Mouse (Mus musculus) CD4-positive helper T cell, adult 2 months (primary cell): ENCODE results near the gene Polr3gl.

Experiments used
- DNase-seq: peaks from one replicate; pipeline ENCODE4 v3.0.0-alpha.2; 2012; ENCODE audit warnings: low read depth, missing footprints, low spot score

Gene Polr3gl

DNA sequence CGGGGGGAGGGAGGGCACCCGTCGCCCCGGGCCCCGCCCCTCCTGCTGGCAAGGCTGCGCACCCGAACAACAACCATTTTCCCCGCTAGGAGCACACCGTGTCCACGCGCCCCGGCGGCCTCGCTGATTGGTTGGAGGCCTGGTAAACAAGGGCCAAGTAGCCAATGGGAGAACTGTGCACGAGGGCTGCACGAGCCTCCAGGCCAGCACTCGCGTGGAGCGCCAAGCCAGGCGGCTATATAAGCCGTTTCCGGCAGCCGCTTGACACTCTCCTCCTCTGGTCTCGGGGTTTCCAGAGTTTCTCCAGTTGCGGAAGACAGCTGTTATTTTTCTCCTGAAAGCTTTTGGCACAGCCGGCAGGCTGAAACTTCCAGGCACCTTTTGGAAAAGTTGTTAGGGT is 36.3 kb downstream of the Polr3gl start, which contains the start of gene Txnip:
Txnip (plus strand) TSS at position 264 of the 400 bp plus-strand sequence.
- DNase-seq: peak; percentile 99

- peak; percentile 80 for DNase-seq
Observed at GRCm38 (mm10) chr3:96556651-96557635, 37.0 kb downstream of the Polr3gl start.

GRCm38 (mm10) chr3:96555999-96556614 is 37.9 kb downstream of the Polr3gl start:
- peak; percentile 42 for DNase-seq

DNA sequence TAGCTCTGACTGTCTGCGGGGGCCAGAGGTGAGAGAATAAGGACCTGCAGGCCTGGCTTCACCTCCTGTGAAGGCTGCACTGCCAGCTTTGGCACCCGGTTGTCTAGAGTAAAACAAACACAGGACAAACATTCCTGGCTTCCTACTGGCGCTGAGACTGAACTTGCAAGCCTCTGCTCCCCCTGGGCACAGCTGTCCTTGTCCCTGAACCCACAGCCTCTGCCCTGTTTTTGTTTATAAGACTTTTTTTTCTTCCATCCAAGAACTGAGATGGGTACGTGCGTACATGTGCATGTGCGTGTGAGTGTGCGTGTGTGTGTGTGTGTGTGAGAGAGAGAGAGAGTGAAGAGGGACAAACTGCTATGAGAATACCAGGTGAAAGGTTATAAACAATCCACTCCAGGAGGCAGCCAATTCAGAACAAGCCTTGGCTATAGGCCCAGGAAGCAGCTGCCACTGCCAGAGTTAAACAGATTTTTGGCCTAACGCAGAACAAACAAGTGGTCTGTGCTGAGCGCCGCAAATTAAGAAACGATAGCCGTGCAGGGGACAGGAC is 38.9 kb downstream of the Polr3gl start:
- DNase-seq: peak; percentile 48

GRCm38 (mm10) chr3:96554251-96554650 is 39.7 kb downstream of the Polr3gl start:
- no peak for DNase-seq

- no peak for DNase-seq
Observed at GRCm38 (mm10) chr3:96553601-96554000, 40.4 kb downstream of the Polr3gl start.

DNA sequence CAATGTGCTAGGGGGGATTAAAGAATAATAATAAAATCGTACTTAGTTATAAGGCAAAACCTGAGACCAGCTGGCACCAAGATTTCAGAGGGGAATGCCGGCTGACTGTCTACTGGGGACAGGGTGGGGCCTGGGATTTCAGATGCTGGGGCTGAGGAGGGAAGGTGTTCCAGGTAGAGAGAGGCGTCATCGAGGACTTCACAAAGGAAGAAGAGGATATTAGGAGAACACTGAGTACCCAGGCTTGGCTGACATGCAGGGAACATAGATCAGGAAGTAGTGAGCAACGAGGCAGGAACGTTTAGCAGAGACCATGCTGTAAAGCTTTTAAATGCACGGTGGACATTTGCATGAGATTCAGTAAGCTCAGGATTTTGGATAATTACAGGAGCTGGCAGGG is 42.1 kb downstream of the Polr3gl start:
- DNase-seq: no peak

DNA sequence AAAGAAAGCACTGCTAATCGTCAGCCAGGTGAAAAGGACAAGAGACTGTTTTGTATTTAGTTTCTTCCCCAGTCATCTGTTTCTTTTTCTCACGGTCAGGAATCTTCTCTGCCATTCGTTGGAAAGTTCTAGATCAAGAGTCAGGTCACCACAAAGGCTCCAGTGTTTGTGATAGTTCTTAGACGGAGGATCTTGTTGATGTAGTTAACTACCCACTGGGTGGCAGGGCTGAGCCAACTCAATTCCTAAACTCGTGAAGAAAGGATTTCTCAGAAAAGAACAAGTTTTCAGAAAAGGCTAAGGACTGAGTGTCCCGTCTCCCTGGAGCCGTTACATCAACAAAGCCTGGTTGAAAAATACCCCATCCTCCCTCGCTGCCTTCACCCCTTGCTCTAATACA is 42.8 kb downstream of the Polr3gl start:
- DNase-seq: peak; percentile 73

DNA sequence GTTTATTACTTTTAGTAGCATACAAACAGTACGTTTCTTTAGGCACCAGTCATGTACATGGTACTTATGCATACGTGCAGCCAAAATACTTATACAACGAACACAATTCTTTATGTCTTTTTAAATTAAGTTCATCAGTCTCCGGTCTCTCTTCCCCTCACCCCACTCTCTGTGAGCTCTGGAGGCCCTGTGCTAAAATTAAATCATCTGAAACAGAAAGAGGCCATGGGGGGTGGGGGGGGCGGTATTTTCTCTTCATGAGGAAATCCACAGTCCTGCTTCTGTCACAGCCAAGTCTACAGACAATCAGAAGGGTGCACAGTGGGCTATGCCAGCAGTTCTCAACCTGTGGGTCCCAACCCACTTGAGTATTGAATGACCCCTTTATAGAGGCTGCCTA is 44.6 kb downstream of the Polr3gl start:
- DNase-seq: no peak

- DNase-seq: no peak
Observed at GRCm38 (mm10) chr3:96548824-96549223, 45.2 kb downstream of the Polr3gl start.

GRCm38 (mm10) chr3:96547389-96547960 is 46.5 kb downstream of the Polr3gl start:
- DNase-seq: peak; percentile 74

GRCm38 (mm10) chr3:96546880-96547279 is 47.1 kb downstream of the Polr3gl start:
- DNase-seq: no peak

- DNase-seq: peak; percentile 29
Observed at GRCm38 (mm10) chr3:96545565-96545964, 48.4 kb downstream of the Polr3gl start.

GRCm38 (mm10) chr3:96543345-96543744 is 50.6 kb downstream of the Polr3gl start:
- DNase-seq: no peak

GRCm38 (mm10) chr3:96542554-96542953 is 51.4 kb downstream of the Polr3gl start:
- DNase-seq: no peak

- DNase-seq: peak; percentile 24
Observed at GRCm38 (mm10) chr3:96541328-96542078, 52.5 kb downstream of the Polr3gl start.

DNA sequence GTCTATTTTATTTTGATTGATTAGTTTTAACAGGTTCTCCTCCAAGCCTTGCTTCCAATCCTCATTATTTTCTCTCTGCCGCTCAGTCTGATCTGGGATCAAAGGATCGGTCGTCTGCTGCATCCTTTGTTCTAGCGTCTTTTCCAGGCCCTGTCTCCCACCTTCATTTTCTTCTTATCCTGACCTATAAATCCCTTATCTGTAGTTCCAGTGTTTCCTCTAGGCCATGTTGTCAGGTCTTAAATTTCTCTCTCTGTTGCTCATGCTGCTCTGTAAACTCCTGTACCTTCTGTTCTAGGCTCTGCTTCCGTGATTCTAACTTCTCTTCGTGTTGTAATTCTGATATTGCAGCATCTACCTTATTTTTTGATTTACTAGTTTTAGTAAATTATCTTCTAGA is 53.2 kb downstream of the Polr3gl start:
- DNase-seq: no peak

DNA sequence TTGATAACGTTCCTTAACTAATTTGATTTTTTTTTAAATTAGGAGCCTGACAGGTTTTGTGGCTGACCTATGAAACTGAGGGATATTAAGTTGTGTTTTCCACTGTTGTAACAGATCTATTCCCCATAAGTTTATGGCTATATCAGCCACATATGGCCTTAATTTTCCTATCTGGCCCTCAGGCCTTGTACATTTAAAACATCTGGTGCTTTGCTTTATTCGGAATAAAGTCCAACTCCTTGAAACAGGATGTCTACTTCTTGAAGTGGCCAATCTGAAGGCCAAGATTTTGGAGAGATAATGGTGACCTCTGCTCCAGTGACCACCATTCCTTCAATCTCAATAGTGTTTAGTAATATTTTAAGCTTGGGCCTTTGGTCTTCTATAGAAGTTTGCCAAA is 54.7 kb downstream of the Polr3gl start:
- no peak for DNase-seq

DNA sequence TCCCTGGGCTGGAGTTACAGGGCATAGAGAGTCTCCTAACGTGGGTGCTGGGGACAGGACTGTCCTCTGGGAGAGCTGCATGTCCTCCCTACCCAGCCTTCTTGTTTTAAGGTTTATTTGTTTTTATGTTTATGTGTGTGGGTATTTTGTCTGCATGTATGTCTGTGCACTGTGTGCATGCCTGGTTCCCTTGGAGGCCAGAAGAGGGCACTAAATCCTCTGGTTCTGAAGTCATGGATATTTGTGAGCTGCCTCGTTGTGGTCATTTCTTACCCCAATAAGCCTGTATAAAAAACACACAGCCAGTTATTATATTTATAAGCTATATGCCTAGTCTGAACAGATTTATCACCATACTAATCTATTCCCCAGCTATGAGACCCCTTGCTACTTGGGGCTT is 59.7 kb downstream of the Polr3gl start:
- DNase-seq: no peak

DNA sequence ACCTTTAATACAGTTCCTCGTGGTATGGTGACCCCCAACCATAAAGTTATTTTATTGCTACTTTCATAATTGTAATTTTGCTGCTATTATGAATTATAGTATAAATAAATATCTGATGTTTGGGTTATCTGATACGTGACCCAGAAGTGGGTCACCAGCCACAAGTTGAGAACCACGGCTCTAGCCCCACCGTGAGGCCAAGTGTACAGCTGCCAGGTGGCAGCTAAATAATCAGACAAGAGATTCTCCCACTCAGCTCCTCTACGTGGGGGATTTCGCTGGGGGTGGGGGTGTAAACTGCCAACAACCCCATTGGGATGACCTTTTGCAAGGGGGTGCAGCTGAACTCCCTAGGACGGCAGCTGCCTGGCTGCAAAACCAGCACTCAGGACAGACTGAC is 61.9 kb downstream of the Polr3gl start:
- no peak for DNase-seq

DNA sequence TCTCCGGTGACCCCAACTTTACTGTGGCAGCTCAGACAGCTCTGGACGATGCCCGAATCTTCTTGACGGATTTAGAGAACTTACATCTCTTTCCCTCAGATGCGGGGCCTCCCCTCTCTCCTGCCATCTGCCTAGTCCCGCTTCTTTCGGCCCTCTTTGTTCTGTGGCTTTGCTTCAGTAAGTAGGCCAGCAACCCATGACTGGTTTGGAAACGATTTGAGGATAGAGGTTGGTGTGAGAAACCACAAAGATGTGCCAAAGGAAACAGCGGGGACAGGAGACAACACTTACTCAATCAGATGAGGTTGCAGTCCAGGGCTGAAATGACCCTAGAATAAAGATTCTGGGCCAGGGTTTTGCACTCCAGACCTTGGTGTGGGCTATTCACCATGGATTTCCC is 65.5 kb downstream of the Polr3gl start:
- no peak for DNase-seq
